Mouse (Mus musculus) midbrain, embryonic 14.5 days (tissue): ENCODE measurements at regions not wholly inside any gene's neighbourhood (a gene's known extent, or its start where the extent isn't known, plus 50 kb on each side); places are given as distances from the start of the nearest gene placed in this dataset.

Source experiments
- ATAC-seq: fragments of 200-750 bp; cut with Nextera tagmentation; 2 replicates; pipeline ENCODE4 v1.8.0; 2017; ENCODE audit warnings: moderate number of reproducible peaks, moderate library complexity; ENCODE audit not compliant: low FRiP score, low TSS enrichment
- DNase-seq: peaks from one replicate; pipeline ENCODE4 v3.0.0-alpha.2; 2015
- H3K27ac ChIP-seq: fragments of 300-500 bp; sonication (generic); replicated peaks from 2 replicates; pipeline ENCODE4 v1.5.1; 2014; ENCODE audit warnings: mild to moderate bottlenecking, low read depth, low read length, moderate library complexity
- H3K27me3 ChIP-seq: fragments of 300-500 bp; sonication (generic); 2 replicates; pipeline ENCODE4 v1.6.1; 2014; ENCODE audit warnings: low read length, control low read depth, mixed read lengths; ENCODE audit not compliant: control insufficient read depth, insufficient read depth
- H3K36me3 ChIP-seq: fragments of 300-500 bp; sonication (generic); 2 replicates; pipeline ENCODE4 v1.6.1; 2014; ENCODE audit warnings: low read length, control low read depth; ENCODE audit not compliant: control insufficient read depth, insufficient read depth
- H3K4me1 ChIP-seq: fragments of 300-500 bp; sonication (generic); 2 replicates; pipeline ENCODE4 v1.6.1; 2014; ENCODE audit warnings: mild to moderate bottlenecking, antibody characterized with exemption, low read length, control low read depth; ENCODE audit not compliant: control insufficient read depth, insufficient read depth
- H3K4me2 ChIP-seq: fragments of 300-500 bp; sonication (generic); 2 replicates; pipeline ENCODE4 v1.6.1; 2014; ENCODE audit warnings: mild to moderate bottlenecking, low read length, moderate library complexity
- H3K4me3 ChIP-seq: fragments of 300-500 bp; sonication (generic); replicated peaks from 2 replicates; pipeline ENCODE4 v1.5.1; 2014; ENCODE audit warnings: low read depth, low read length
- H3K9ac ChIP-seq: fragments of 300-500 bp; sonication (generic); replicated peaks from 2 replicates; pipeline ENCODE4 v1.6.1; 2014; ENCODE audit warnings: mild to moderate bottlenecking, low read length, moderate library complexity
- H3K9me3 ChIP-seq: fragments of 300-500 bp; sonication (generic); 2 replicates; pipeline ENCODE4 v1.6.1; 2016; ENCODE audit warnings: low read length, control low read depth, mixed read lengths; ENCODE audit not compliant: control insufficient read depth
- WGBS: fragments of 180-500 bp; shearing (Covaris S2); extraction: QIAGEN DNeasy Blood & Tissue Kit; methylation state at CpG from one replicate; pipeline ENCODE4 v1.1.7; 2014; 5-methylcytosine and 5-hydroxymethylcytosine counted together

- ATAC-seq = peak; percentile 43; the same call in 1 of the 2 replicates
- Histone ChIP-seq H3K4me1 (no peaks in the 10 kb centered on the region), H3K4me3 (no peak overlapping the region), H3K27ac (no peak overlapping the region), H3K9ac (no peak overlapping the region), H3K9me3 (no peaks in the 10 kb centered on the region), H3K36me3 (no peaks in the 10 kb centered on the region), H3K27me3 (no peaks in the 10 kb centered on the region), H3K4me2 (no peak overlapping the region)
- peak; percentile 28 for DNase-seq
- WGBS = 63% methylated on average over 2 of the region's 2 CpGs
These were observed 812.5 kb downstream of the Phf3 start for GRCm38 (mm10) chr1:30061242-30061641.

- Histone ChIP-seq H3K9ac (no peak overlapping the region), H3K4me1 (no peaks in the 10 kb centered on the region), H3K36me3 (no peaks in the 10 kb centered on the region), H3K4me3 (no peak overlapping the region), H3K9me3 (no peaks in the 10 kb centered on the region), H3K27ac (no peak overlapping the region), H3K4me2 (no peak overlapping the region), H3K27me3 (no peaks in the 10 kb centered on the region)
- WGBS = 10% methylated on average over 1 of the region's 1 CpGs
- peak; percentile 92 for DNase-seq
- peak; percentile 81; the same call in 1 of the 2 replicates for ATAC-seq
These were observed 812.9 kb downstream of the Phf3 start for GRCm38 (mm10) chr1:30060806-30061205.

- DNase-seq (no peak), ATAC-seq (no peak)
- Histone ChIP-seq H3K27ac (no peak overlapping the region), H3K27me3 (no peaks in the 10 kb centered on the region), H3K9ac (no peak overlapping the region), H3K9me3 (no peaks in the 10 kb centered on the region), H3K4me2 (no peak overlapping the region), H3K36me3 (no peaks in the 10 kb centered on the region), H3K4me1 (no peaks in the 10 kb centered on the region), H3K4me3 (no peak overlapping the region)
These were observed 856.1 kb downstream of the Phf3 start for GRCm38 (mm10) chr1:30017596-30017995.

- Histone ChIP-seq H3K27me3 (no peaks in the 10 kb centered on the region), H3K27ac (no peak overlapping the region), H3K4me2 (no peak overlapping the region), H3K9me3 (no peaks in the 10 kb centered on the region), H3K4me3 (no peak overlapping the region), H3K36me3 (no peaks in the 10 kb centered on the region), H3K9ac (no peak overlapping the region), H3K4me1 (no peaks in the 10 kb centered on the region)
- DNase-seq = peak; percentile 5
- whole genome bisulfite sequencing = 6% methylated on average over 1 of the region's 1 CpGs
- ATAC-seq = no peak
These were observed 864.9 kb downstream of the Phf3 start for GRCm38 (mm10) chr1:30008757-30009340.
